Mouse (Mus musculus) MEL (cell line): ENCODE data around the gene Usp40.

Experiments
- CTCF ChIP-seq, 3 experiments: IDR thresholded peaks in 2 of 3; conservative IDR thresholded peaks in 1 of 3; 2 replicates each; pipeline ENCODE4 v1.5.1; 2011 to 2012; ENCODE audit warnings: low read length in 3 of 3, low read depth in 2 of 3, mild to moderate bottlenecking in 2 of 3, improper control_type of control experiment in 1 of 3, inconsistent platforms in 1 of 3, mixed read lengths in 1 of 3, moderate library complexity in 1 of 3; ENCODE audit not compliant: control insufficient read depth in 1 of 3, insufficient read depth in 1 of 3, poor library complexity in 1 of 3, severe bottlenecking in 1 of 3
- POLR2A ChIP-seq, 2 experiments: IDR thresholded peaks; 2 replicates each; pipeline ENCODE4 v1.6.1; 2011 to 2012; ENCODE audit warnings: low read length in 2 of 2, mild to moderate bottlenecking in 2 of 2, control low read depth in 1 of 2, improper control_type of control experiment in 1 of 2, low read depth in 1 of 2, moderate library complexity in 1 of 2; ENCODE audit not compliant: control insufficient read depth in 1 of 2, insufficient read depth in 1 of 2, poor library complexity in 1 of 2
- POLR2AphosphoS5 ChIP-seq: IDR thresholded peaks from 2 replicates; pipeline ENCODE4 v1.6.1; 2012; ENCODE audit warnings: low read depth, borderline replicate concordance, mild to moderate bottlenecking, inconsistent platforms, low read length, moderate library complexity, mixed read lengths
- RAD21 ChIP-seq: IDR thresholded peaks from 2 replicates; pipeline ENCODE4 v1.6.1; 2011; ENCODE audit warnings: mild to moderate bottlenecking, low read depth, low read length, improper control_type of control experiment

DNA sequence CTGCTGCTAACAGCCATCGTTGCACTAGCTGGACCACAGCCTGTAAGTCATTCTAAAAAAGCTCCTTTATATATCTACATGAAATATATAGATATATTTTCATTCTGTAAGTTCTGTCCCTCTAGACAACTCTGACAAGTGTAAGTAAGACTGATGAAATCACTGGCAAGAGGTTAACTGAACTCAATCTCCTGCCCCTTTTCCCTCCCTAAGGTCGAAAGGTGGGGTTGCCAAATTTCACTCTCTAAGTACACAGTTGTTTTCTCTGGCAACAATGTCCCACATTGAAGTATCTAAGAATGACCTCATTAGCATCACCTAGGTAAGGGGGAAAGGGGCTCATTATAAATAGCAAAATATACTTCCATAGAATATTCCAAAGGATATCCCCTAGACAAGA lies 15.6 kb downstream of the Usp40 start:
- TF ChIP-seq RAD21 (no peak), CTCF (IDR thresholded peaks at IDR 0.05 in 2 of 3, conservative IDR thresholded peaks at IDR 0.05 in 1 of 3; ENCODE audit: control insufficient read depth in 1 of 3, insufficient read depth in 1 of 3, low read depth in 2 of 3, low read length in 3 of 3, poor library complexity in 1 of 3, severe bottlenecking in 1 of 3) (no peak), POLR2AphosphoS5 (no peak), POLR2A (IDR thresholded peaks at IDR 0.05; ENCODE audit: control insufficient read depth in 1 of 2, insufficient read depth in 1 of 2, low read depth in 1 of 2, low read length in 2 of 2, poor library complexity in 1 of 2) (no peak)
